Mouse (Mus musculus): Measurements from ENCODE around the gene Xpr1. TPM values are rescaled to one million over a fixed set of nuclear protein-coding genes. Genes with fewer than 3 reads are reported as not detected.

Xpr1 gene
- polyA plus RNA-seq, 1 experiment from 2014 or later, result 8.6 TPM

GRCm38 (mm10) chr1:155370075-155370658 is 47.0 kb downstream of the Xpr1 start:
- Histone ChIP-seq H3K36me3 (no peaks in the 10 kb centered on the region), H3K4me2 (no peak overlapping the region), H3K4me3 (replicated peaks) (no peak overlapping the region), H3K27ac (no peak overlapping the region), H3K27me3 (no peaks in the 10 kb centered on the region), H3K9me3 (no peaks in the 10 kb centered on the region), H3K4me1 (replicated peaks) (no peaks in the 10 kb centered on the region), H3K9ac (replicated peaks) (no peak overlapping the region)
- WGBS, result 73% methylated on average over 2 of the region's 2 CpGs
- ATAC-seq (ENCODE audit: insufficient number of reproducible peaks, insufficient read depth, low FRiP score, low TSS enrichment, low read depth), result no peak

- WGBS, result 87% methylated on average over 4 of the region's 4 CpGs
- no peak for ATAC-seq (ENCODE audit: insufficient number of reproducible peaks, insufficient read depth, low FRiP score, low TSS enrichment, low read depth)
- Histone ChIP-seq H3K36me3 (no peaks in the 10 kb centered on the region), H3K4me3 (replicated peaks) (no peak overlapping the region), H3K27me3 (no peaks in the 10 kb centered on the region), H3K9ac (replicated peaks) (no peak overlapping the region), H3K4me1 (replicated peaks) (no peaks in the 10 kb centered on the region), H3K27ac (no peak overlapping the region), H3K9me3 (no peaks in the 10 kb centered on the region), H3K4me2 (no peak overlapping the region)
Observed at GRCm38 (mm10) chr1:155366366-155366765, 50.8 kb downstream of the Xpr1 start.

DNA sequence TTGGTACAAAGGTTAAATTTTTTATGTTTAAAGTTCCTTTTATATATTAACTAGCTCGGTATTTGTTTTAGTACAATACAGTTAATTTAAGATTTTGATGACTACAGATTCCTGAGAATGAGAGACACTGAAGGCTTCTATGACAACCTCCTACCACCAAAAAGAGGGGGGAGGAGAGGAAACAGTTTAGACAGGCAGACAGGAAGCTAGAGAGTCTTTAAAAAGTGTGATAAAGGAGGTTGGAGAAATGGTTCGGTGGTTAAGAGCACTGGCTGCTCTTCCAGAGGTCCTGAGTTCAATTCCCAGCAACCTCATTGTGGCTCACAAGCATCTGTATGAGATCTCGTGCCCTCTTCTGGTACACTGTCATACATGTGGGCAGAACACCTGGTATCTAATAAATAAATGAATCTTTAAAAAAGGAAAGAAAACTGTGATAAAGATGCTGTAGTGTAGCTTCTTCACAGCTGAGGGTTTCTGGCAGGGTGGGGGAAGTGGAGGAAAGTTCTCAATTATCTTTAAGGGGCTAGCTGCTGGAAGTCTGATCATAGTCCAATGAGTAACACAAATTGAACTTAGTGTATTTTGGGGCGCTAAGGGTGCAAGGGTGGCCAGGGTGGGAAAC is 55.6 kb downstream of the Xpr1 start:
- Histone ChIP-seq H3K27ac (no peak overlapping the region), H3K36me3 (no peaks in the 10 kb centered on the region), H3K4me1 (replicated peaks) (no peaks in the 10 kb centered on the region), H3K9me3 (no peaks in the 10 kb centered on the region), H3K9ac (replicated peaks) (no peak overlapping the region), H3K4me2 (no peak overlapping the region), H3K27me3 (no peaks in the 10 kb centered on the region), H3K4me3 (replicated peaks) (no peak overlapping the region)
- 82% methylated on average over 4 of the region's 4 CpGs for WGBS
- ATAC-seq (ENCODE audit: insufficient number of reproducible peaks, insufficient read depth, low FRiP score, low TSS enrichment, low read depth), result no peak

DNA sequence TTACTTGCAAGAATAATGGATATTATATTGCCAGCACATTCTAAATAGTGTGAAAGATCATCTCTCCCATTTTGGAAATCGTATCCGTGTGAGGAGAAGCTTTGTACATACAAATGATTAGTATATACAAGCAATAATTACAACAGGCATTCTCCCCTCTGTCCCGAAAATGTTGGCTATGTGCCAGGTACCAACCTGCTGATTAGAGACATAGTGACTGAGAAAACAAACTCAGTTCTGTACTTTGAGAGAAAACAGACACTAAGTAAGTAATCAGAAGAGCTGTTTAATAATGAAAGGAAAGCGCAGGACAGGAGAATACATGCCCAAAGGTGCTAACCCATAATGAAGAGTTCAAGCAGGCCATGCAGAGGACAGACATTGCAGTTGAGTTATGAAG is 64.1 kb downstream of the Xpr1 start:
- ATAC-seq (ENCODE audit: insufficient number of reproducible peaks, insufficient read depth, low FRiP score, low TSS enrichment, low read depth), result no peak
- WGBS, result 79% methylated on average over 4 of the region's 4 CpGs
- Histone ChIP-seq H3K4me2 (no peak overlapping the region), H3K9ac (replicated peaks) (no peak overlapping the region), H3K27me3 (no peaks in the 10 kb centered on the region), H3K4me1 (replicated peaks) (peaks cover 3% of the 10 kb centered on the region; the same call in 1 of the 2 replicates), H3K4me3 (replicated peaks) (no peak overlapping the region), H3K9me3 (no peaks in the 10 kb centered on the region), H3K36me3 (no peaks in the 10 kb centered on the region), H3K27ac (no peak overlapping the region)

GRCm38 (mm10) chr1:155351527-155351926 is 65.7 kb downstream of the Xpr1 start:
- Histone ChIP-seq H3K27ac (no peak overlapping the region), H3K9me3 (no peaks in the 10 kb centered on the region), H3K4me2 (no peak overlapping the region), H3K27me3 (no peaks in the 10 kb centered on the region), H3K9ac (replicated peaks) (no peak overlapping the region), H3K4me3 (replicated peaks) (no peak overlapping the region), H3K36me3 (no peaks in the 10 kb centered on the region), H3K4me1 (replicated peaks) (peaks cover 3% of the 10 kb centered on the region; the same call in 1 of the 2 replicates)
- no peak for ATAC-seq (ENCODE audit: insufficient number of reproducible peaks, insufficient read depth, low FRiP score, low TSS enrichment, low read depth)
- WGBS, result 82% methylated on average over 4 of the region's 4 CpGs

GRCm38 (mm10) chr1:155348491-155348890 is 68.7 kb downstream of the Xpr1 start:
- Histone ChIP-seq H3K9me3 (no peaks in the 10 kb centered on the region), H3K27me3 (no peaks in the 10 kb centered on the region), H3K36me3 (no peaks in the 10 kb centered on the region), H3K4me3 (replicated peaks) (no peak overlapping the region), H3K27ac (no peak overlapping the region), H3K9ac (replicated peaks) (no peak overlapping the region), H3K4me2 (no peak overlapping the region), H3K4me1 (replicated peaks) (no peaks in the 10 kb centered on the region)
- ATAC-seq (ENCODE audit: insufficient number of reproducible peaks, insufficient read depth, low FRiP score, low TSS enrichment, low read depth), result no peak
- 89% methylated on average over 3 of the region's 3 CpGs for WGBS

DNA sequence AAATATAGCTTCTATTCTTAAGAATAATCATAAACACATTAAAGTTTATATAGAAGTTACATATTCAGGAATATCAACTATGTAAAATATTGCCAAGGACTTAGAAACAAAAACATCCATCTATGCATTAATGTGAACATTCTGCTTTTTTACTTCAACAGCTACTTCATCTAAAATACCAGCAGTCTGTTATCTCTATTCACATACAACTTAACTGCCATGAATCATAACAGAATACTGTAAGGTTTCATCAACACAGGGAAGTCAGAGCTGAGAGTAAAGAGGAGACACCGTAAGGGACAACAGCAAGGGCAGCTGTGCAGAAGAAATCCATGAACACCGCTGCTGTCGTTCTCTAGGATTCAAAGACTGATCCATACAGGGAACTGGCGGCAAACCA is 69.9 kb downstream of the Xpr1 start:
- Histone ChIP-seq H3K4me2 (no peak overlapping the region), H3K27ac (no peak overlapping the region), H3K9ac (replicated peaks) (no peak overlapping the region), H3K4me1 (replicated peaks) (no peaks in the 10 kb centered on the region), H3K27me3 (no peaks in the 10 kb centered on the region), H3K36me3 (no peaks in the 10 kb centered on the region), H3K9me3 (no peaks in the 10 kb centered on the region), H3K4me3 (replicated peaks) (no peak overlapping the region)
- 90% methylated on average over 4 of the region's 4 CpGs for WGBS
- no peak for ATAC-seq (ENCODE audit: insufficient number of reproducible peaks, insufficient read depth, low FRiP score, low TSS enrichment, low read depth)

DNA sequence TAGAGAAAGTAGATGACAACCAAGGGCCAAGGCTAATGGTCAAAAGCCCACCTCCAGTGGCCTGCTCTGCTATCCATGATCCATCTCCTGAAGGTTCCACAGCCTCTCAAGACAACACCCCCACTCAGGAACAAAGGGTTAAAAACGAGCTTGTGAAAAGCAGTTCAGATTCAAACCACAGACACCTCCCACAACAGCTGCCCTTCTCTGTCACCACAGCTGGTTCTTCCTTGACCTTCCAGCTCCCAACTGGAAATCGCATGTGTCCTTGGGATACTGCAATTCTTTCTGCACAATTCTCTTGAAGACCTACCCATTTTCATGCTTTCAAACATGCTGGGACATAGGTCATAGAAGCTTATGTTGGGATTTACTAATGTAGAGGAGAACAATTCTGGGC is 73.2 kb downstream of the Xpr1 start:
- Histone ChIP-seq H3K36me3 (no peaks in the 10 kb centered on the region), H3K4me2 (no peak overlapping the region), H3K9me3 (no peaks in the 10 kb centered on the region), H3K9ac (replicated peaks) (no peak overlapping the region), H3K27me3 (no peaks in the 10 kb centered on the region), H3K4me1 (replicated peaks) (no peaks in the 10 kb centered on the region), H3K27ac (no peak overlapping the region), H3K4me3 (replicated peaks) (no peak overlapping the region)
- 95% methylated on average over 2 of the region's 2 CpGs for WGBS
- no peak for ATAC-seq (ENCODE audit: insufficient number of reproducible peaks, insufficient read depth, low FRiP score, low TSS enrichment, low read depth)

DNA sequence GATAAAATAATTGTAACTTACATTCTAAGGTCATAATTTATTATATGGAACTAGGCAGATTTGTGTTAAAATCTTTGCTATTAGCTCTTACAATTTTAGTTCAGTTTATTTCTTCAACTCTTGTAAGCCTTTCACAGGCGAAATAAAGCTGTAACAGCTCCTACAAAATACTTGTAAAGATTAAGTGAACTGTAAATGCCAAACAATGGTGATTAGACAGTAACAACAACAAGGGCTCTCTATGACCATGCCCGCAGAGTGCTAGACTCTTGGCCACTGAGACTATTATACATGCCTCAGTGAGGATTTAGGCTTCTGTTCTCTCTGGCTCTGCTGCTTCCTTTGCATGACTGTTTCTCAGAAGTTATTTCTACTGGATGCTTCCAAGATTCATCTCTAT is 77.6 kb downstream of the Xpr1 start:
- no peak overlapping the region for H3K9ac ChIP-seq (replicated peaks)
- WGBS, result 66% methylated on average over 2 of the region's 2 CpGs
- no peaks in the 10 kb centered on the region for H3K4me1 ChIP-seq (replicated peaks)
- H3K27ac ChIP-seq, result no peak overlapping the region
- no peaks in the 10 kb centered on the region for H3K36me3 ChIP-seq
- ATAC-seq (ENCODE audit: insufficient number of reproducible peaks, insufficient read depth, low FRiP score, low TSS enrichment, low read depth), result no peak
- H3K9me3 ChIP-seq, result no peaks in the 10 kb centered on the region
- no peak overlapping the region for H3K4me2 ChIP-seq
- H3K27me3 ChIP-seq, result no peaks in the 10 kb centered on the region
- no peak overlapping the region for H3K4me3 ChIP-seq (replicated peaks)

GRCm38 (mm10) chr1:155337315-155337714 is 79.9 kb downstream of the Xpr1 start:
- H3K27ac ChIP-seq, result no peak overlapping the region
- H3K9me3 ChIP-seq, result no peaks in the 10 kb centered on the region
- no peak overlapping the region for H3K4me3 ChIP-seq (replicated peaks)
- no peak for ATAC-seq (ENCODE audit: insufficient number of reproducible peaks, insufficient read depth, low FRiP score, low TSS enrichment, low read depth)
- H3K27me3 ChIP-seq, result no peaks in the 10 kb centered on the region
- no peaks in the 10 kb centered on the region for H3K4me1 ChIP-seq (replicated peaks)
- no peak overlapping the region for H3K4me2 ChIP-seq
- WGBS, result 88% methylated on average over 4 of the region's 4 CpGs
- H3K36me3 ChIP-seq, result no peaks in the 10 kb centered on the region
- H3K9ac ChIP-seq (replicated peaks), result no peak overlapping the region

- Histone ChIP-seq H3K27me3 (no peaks in the 10 kb centered on the region), H3K4me2 (no peak overlapping the region), H3K9me3 (no peaks in the 10 kb centered on the region), H3K27ac (no peak overlapping the region), H3K4me1 (replicated peaks) (no peaks in the 10 kb centered on the region), H3K36me3 (0 out of 2 replicates have a peak, but pooled peaks cover 3% of the 10 kb centered on the region), H3K9ac (replicated peaks) (no peak overlapping the region), H3K4me3 (replicated peaks) (no peak overlapping the region)
- no peak for ATAC-seq (ENCODE audit: insufficient number of reproducible peaks, insufficient read depth, low FRiP score, low TSS enrichment, low read depth)
- 76% methylated on average over 6 of the region's 6 CpGs for WGBS
Observed at GRCm38 (mm10) chr1:155335963-155336362, 81.3 kb downstream of the Xpr1 start.

DNA sequence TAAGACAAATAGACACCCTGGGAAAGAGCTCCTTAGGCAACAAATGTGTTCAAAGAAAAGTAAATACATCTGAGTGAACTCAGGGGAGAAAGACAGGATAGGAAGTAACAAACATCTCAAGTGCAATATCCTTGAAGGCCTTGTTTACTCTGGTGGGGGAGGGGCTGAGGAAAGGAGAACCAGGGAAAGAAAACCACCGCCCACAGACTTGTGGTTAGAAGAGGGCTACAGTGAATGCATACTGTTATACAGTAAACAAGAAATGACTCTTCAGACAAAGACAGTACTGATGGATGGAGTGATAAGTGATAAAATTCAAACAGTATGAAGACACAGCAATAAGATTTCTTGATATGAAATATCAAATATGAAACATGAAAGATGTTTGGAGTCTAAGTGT is 95.0 kb downstream of the Xpr1 start:
- no peaks in the 10 kb centered on the region for H3K4me1 ChIP-seq (replicated peaks)
- H3K4me2 ChIP-seq, result no peak overlapping the region
- 83% methylated on average over 1 of the region's 1 CpGs for WGBS
- H3K4me3 ChIP-seq (replicated peaks), result no peak overlapping the region
- no peaks in the 10 kb centered on the region for H3K27me3 ChIP-seq
- H3K27ac ChIP-seq, result no peak overlapping the region
- no peak overlapping the region for H3K9ac ChIP-seq (replicated peaks)
- no peaks in the 10 kb centered on the region for H3K36me3 ChIP-seq
- no peak for ATAC-seq (ENCODE audit: insufficient number of reproducible peaks, insufficient read depth, low FRiP score, low TSS enrichment, low read depth)
- H3K9me3 ChIP-seq, result no peaks in the 10 kb centered on the region
